Mouse (Mus musculus): ENCODE results near the gene Rrm2.

The Rrm2 gene

DNA sequence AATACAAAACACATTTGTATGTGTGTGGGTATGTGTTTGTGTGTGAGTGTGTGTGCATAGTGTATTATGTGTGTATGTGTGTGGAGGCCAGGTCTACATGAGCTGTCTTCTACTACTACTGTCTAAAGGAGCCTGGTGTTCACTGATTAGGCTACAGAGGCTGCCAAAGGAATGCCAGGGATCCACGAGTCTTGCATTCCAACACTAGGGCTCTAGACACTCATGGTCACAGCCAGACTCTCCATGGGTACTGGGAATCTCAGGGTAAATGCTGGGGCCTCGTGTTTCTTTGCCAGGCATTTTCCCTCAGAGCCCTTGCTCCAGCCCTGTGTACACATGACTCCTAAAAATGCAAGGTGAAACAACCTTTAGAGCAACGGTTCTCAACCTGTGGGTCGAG lies 45.6 kb downstream of the Rrm2 start:
- no peak for DNase-seq

DNA sequence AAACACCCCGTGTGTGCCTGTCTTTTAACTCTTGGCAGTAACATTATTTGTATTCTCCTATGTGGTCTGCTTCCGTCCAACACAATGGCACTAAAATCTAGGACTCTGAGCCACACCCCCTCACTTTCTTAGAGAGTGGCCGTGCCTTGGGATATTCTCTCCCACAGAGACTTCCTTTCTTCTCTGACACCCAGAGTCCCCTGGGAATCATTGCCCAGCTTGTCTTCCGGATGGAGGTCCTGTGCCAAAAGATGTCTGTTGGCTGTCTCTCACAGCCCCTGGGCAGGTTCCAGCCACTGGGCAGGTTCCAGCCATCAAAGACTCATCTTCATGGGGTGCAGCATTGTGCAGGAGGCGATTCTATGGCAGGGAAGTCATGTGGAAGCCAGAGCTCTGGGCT lies 46.7 kb downstream of the Rrm2 start:
- peak; percentile 15 to 35 for DNase-seq

DNA sequence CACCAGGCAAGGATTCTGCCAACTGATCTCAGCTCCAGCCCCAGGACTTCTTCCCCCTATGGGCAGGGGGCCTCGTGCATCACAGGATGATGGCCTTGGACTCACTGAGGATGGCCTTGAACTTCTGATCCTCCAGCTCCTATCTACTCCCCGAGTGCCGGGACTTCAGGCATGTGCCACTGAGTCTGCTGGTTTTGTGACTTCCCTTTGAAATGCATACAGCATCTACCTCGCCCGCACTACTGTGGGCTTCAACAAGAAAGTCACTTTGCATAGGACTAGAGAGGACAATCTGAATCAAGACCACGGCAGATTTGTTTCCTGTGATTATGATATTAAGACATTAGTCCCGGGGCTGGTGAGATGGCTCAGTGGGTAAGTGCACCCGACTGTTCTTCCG lies 47.4 kb downstream of the Rrm2 start:
- DNase-seq, result no peak

DNA sequence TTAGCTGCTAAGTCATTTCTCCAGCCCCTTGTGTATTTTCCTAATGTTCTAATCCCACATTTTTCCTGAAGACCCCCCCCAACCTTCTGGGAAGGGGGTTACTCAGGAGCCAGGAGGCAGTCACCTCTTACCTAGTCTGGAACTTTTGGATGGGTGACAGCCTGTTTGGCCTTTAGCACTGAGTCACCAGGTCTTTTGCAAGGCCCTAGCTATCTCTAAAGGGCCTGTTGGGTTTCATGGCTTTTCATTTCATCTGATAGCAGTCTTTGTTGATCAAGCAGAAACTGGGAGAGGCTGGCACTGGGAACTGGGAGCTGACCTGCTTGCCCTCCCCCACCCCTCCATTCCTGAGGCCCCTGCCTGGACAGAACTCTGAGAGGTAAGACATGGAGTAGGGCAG lies 49.3 kb downstream of the Rrm2 start:
- DNase-seq, result no peak

DNA sequence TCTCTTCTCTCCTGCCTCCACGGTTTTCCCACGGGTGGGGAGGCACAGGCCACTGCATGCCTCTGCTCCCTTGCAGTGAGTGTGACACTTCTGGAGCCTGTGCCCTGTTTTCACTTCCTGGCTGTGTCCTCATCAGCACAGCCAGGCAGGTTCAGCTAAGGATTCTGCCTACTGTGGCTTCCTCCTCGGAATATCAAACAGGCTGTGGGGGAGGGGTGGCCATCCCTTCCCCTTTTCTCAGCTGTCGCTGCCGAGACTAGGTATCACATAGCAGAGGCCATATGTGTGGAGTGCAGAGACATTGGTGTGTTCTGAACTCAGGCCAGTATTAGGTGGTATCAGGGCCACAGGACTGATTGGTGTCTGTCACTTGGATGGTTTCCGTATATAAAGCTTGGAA lies 50.3 kb downstream of the Rrm2 start:
- DNase-seq, result no peak

DNA sequence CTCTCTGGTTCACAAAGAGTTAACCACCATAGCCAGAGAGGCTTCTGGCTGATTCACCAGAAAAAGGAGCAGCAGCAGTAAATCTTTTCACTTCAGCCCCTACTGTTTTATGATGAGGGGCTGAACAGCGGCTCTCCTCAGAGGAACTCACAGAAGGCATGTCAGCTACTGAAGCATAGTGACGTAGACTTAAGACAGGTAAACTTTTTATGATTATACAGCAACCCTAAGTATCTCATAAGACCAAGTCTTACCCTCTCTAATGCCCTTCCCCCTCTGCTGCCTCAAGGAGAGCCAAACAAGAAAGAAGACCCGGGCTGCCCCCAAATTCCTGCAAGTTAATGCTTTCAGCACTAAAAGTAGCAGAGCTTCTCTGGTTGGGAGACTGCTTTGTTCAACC lies 54.2 kb downstream of the Rrm2 start:
- DNase-seq, result no peak
